Mouse (Mus musculus) thymus, postnatal 10 days (tissue): ENCODE measurements around the gene Atxn7l1.
A peak's percentile ranks its signal among the peaks of the same experiment; 100 is the strongest.
"Not testable (repeated sequence)": the region's sequence is repeated elsewhere in the genome, so short reads cannot be mapped to it uniquely, and the experiment has no call there.

ENCODE experiments used
- DNase-seq, 2 experiments: peaks; one replicate each; pipeline ENCODE4 v3.0.0; 2021; ENCODE audit warnings: low spot score in 2 of 2

Gene Atxn7l1

DNA sequence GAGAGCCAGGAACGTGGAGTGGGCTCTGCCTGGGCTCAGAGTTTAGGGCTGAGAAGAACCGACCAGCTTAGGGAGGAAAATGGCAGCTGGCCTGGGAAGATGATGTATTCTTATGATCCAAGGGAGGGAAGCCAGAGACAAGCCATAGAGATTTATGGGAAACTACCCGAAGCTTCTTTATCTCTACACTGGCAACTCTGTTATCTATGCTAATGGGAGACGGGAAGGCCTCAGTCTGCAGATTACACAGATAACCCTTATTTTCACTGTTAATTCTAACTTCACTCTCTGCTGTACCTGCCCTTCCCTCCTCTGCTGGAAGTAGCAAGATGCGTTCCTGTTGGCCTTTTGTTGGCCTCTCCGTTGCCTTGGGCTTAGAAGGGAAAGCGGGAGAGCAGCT lies 5.6 kb downstream of the Atxn7l1 start:
- DNase-seq: no peak

DNA sequence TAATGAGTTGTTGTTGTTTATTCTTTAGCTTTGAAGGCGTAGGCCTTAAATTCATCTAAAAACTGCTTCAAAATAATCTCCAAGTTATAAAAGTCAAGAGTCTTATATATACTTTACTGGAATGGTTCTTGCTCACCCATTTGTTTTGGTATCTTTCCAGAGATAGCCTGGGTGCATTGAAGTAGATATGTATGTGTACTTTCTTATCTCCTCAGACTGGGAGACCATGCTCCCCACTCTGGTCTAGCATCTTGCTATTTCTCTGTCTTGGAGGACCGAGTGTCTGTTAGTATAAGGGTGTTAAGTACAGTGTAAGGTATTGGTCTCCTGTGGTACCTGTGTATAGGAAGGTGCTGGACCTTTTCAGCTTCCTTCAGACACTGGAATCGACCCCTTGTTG lies 6.4 kb downstream of the Atxn7l1 start:
- no peak for DNase-seq

DNA sequence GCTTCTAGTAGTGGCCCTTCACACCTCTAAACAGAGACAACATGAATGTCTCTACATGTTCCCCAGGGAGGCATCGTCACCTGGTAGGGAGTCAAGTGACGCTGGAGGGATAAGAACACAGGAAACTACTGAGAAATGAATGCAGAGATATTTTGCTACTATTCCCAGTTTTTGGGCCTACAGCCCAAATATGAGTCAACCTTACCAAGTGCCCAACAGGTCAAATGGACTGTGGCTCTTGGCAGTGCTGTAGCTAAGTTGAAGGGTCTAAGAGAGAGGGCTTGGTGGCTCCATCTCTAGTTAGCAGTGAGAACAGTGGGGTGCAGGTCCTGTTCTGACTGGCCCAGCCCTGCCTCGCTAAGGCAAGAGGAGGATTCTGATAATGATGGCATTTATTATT lies 7.2 kb downstream of the Atxn7l1 start:
- DNase-seq: no peak

DNA sequence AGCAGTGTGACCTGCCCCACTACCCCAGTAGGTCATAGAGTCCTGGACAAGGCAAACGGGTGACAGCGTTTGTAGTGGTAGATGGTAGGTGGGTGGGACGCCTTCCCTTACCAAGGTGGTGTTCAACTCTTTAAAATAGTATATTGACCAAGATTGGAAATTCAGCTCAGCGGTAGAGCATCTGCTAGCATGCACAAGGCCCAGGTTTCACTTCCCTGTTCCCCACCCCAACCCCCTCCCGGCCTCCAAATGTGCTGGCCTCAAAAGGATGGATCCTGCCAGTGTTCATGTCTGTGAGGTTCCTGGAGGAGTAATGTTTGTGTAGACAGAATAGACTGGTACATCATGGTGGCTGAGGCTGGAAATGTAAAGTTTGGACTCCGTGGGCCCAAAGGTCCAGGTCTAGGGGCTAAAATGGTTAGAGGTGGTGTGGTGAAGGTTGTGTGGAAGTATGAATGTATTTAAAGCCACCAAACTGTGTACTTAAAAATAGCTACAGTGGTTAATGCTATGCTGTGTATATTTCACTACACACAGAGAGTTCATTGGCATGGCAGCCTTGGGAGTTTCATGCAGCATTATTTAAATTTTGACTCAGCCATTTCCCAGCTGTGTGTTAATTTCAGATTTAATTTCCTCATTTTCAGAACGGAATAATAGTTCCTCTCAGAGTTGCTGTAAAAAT lies 9.0 kb downstream of the Atxn7l1 start:
- no peak for DNase-seq

DNA sequence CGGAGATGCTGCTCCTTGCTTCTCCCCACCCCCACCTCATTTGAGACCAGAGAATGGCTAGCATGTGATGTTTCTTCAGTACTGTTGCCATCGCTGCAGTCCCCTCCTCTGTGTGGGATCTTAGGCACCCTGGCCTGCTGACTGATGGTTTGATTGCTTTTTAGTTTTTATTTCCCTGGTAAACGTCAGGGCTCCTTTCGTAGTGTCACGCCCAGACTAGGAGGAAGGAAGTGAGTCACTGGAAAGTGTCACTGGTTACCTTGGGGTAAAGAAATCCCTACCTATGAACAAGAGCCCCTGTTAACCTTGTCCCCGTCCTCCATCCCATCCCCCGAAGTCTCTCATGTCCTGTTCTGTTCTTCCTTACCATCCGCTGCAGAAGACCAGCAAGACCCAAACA lies 10.8 kb downstream of the Atxn7l1 start:
- no peak for DNase-seq

DNA sequence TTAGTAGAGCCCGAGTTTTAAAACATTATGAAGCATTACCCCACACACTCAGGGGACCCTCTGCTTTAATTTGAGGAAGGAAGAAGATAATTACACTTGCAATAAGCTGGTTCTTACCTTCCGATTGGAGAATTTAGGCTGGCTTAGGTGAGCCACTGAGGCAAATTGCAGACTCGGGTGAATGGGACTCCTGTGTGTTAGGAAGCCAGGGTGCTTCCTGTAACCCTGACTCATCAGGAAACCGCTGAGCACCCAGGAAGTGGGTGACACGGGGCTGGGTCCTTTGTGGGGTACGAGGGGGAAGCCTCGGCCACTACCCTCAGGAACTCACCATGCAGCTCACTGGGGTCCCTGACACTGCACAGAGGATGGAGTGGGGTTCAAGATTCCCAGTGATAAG lies 12.9 kb downstream of the Atxn7l1 start:
- DNase-seq: peak; percentile 49 to 58

DNA sequence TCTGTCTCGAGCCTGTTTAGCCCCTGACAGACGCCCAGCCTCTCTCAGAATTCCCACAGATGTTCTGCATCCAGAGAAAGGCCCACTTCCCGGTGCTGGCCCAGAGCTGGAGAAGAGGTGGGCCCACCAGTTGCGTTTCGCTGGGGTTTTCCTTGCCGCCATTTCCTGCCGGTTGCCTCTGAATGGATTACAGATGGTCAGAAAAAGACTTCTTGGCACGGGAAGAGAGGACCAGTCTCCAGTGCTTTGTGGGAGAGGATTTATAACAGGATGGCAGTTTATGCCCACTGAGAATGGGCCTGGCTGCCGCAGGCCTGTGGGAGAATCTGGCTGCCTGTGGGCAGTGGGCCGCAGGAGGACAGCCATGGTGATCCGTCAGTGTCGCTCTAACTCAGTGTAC lies 15.0 kb downstream of the Atxn7l1 start:
- DNase-seq: no peak

DNA sequence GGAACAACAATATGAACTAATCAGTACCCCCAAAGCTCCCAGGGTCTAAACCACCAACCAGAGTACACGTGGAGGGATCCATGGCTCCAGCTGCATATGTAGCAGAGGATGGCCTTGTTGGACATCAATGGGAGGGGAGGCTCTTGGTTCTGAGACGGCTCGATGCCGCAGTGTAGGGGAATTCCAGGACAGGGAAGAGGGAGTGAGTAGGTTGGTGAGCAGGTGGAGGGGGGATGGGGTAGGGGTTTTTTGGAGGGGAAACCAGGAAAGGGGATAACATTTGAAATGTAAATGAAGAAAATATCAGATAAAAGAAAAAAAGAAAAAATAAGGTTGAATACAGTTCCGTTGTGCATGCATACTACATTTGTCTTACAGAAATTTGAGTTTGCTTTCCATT lies 16.5 kb downstream of the Atxn7l1 start:
- not testable (repeated sequence) for DNase-seq

DNA sequence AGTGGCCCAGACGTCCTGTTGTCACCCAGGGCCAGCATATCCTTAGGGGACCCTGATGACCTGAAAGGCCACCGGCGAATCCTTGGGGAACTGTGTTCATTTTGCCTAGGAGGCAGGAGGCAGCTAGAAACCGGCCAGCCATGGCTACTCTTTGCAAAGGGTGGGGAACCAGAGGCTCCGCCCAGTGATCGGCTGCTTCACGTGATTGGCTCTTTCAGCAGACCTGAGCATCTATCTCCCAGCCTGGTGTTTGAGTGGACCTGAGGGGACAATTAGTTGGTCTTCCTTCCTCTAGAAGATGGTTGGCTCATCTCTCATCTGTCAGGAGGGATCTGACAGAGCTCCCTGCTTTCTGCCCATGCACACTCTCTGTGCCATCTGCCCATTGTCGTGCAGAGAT lies 19.2 kb downstream of the Atxn7l1 start:
- DNase-seq: no peak

DNA sequence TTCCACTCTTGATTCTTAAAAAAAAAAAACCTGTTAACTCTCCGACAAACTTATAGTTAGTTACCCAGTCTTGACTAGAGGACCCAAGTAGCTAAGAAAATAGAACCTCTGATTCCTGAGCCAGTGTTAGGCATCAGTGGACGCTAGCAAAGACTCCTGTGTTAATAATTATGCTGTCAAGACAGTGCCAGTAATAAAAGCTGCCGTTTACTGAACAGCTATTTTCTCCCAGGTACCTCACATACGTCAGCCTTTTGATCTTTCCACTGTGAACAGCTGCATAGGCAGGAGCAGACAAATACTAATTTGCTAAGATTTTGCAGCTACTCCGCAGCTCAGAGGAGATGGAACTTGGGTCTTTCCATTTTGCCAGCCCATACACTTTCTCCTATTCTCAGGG lies 20.1 kb downstream of the Atxn7l1 start:
- DNase-seq: no peak

DNA sequence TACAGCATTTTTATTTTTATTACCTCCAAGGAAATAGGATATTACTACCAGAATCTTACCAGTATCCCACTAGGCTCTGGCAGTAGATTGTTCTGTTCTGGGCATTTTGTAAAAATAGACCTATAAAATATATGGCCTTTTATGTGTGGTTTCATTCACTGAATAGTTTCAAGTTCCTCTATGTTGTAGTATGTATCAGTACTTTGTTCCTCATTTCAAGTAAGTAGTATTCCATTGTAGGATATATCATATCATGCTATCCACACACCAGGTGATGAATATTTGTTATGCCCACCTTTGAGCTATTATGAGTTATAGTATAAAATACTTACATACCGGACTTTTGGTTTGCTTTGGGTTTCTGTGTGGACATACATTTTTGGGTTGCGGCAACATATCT lies 21.0 kb downstream of the Atxn7l1 start:
- DNase-seq: no peak

DNA sequence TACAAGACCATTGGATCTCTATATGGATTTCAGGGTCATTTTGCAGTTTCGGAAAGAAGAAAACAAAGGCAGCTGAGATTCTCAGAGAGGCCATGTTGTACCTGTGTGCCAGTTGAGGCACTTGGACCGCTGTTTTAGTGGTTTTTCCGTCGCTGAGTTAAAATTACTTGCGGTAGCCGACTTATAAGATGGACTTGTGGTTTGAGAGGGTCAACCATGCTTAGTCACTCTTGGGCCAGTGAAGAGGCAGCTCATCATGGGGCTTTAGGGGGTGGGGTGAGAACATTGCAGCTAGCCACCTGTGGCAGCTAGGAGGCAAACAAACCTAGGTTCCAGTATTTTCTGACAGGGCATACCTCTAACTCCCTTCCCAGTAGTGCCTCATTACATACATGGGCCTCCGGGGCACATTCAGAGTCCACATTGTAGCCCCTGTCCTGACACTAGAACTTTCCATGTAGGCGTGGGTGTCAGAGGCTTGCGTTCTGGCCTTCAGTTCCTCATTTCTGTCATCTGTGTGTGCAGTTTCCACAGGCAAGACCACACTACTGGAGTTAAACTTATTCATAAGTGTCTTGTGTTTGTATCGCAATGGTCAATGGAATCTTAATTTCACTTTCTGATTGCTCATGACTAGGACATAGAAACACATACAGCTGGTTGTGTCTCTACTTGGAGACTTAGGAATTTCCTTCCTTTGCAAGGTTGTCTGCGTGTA lies 22.4 kb downstream of the Atxn7l1 start:
- no peak for DNase-seq

DNA sequence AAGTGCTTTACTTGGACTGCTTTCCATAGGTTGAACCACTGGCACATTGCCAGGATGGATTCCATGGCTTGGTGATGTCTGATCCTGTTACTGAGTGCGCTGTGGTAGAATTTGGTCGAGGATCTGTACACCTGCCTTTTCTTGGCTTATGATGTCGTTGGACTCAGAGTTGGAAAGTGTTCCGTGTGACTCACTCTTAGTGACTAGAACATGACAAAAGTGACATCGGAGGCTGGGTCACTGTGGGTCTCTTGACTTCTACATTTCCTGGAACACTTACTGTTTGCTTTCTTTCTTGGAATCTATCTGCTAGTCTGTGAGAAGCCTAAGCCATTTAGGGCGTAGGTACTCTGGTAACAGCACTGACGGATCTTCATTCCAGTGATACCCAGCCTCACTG lies 23.3 kb downstream of the Atxn7l1 start:
- DNase-seq: no peak

DNA sequence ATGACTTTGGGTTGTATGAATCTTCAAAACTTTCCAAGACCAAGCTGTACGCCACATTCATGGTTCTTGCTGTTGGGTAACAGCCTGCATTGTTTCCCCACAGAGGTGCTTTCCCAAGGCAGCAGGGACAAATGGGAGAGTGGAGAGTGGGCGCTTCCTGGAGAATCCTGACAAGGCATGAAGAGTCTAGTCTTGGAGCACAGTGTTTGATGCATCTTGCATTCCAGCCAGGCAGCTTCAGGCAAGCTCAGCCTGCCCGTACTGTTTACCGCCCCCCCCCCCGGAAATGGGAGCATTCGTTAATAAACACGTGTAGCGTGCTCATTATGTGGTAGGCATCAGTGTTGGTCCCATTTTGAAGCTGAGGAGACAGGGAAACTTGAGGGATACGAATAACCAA lies 25.4 kb downstream of the Atxn7l1 start:
- no peak for DNase-seq

DNA sequence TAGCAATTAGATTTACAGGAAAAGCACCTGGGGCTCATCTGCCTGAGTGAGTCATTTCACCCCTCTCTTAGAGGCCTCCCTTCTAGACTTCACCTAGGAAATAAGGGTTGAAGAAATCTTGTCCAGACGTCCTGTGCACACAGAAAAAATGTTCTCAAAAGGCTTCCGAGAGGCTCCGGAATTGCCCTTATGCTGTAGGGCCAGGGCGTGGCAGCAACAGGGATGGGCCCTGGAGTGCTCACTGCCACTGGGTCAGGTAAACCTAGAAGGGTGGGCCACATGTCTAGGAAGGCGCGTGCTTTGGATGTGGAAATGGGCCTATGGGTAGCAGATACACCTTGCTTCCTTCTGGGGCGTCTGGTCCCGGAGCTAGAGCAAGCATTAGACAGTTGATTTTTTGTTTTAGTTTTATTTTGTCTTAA lies 26.2 kb downstream of the Atxn7l1 start:
- DNase-seq: no peak

DNA sequence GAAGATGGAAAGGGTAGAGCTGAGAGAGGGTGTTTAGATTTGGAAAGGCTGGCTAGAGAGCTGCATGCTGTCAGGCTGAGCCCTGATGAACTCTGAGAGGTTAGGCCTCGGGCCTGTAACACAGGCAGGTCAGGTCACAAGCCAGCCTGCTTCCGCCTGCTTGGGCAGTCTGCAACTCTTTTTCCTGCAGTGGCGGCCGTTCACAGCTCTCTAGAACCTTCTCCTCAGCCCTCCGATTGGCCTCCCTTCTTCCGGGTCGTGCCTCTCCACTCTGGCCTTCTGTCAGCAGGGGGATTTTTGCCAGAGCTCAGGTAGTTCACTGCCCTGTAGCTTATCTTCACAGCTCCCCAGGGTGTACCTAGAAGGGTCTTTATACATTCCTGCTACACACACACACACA lies 26.7 kb downstream of the Atxn7l1 start:
- DNase-seq: no peak

DNA sequence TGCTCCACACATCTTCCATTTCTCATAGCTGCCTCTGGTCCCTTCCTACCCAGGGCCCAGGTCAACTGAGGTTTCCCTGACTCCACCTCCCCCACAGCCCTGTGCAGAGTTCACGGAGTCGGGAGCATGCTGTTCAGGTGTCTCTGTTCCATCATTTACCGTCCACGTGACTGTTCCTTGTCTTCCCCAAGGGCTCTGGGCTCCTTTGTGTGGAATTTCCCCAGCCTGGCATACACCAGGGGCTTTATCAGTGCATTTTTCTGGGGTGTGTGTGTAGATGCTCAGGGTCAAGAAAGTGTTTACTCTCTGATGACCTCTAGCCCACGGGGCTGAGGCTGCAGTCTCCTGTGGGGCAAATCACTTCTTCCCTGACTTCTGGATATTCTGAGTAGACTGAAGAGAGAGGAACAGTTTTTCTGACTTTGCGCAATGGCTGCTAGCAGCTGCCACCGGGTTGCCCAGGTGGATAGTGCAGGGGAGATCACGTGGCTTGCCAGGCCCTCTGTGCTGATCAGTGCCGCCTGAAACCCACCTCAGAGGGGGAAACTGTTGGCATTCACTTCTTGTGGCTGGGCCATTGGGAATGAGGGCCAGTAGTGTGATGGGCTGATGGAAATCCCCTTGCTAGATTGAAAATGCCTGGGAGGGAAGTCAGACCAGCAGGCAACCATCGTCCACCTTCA lies 27.3 kb downstream of the Atxn7l1 start:
- no peak for DNase-seq

DNA sequence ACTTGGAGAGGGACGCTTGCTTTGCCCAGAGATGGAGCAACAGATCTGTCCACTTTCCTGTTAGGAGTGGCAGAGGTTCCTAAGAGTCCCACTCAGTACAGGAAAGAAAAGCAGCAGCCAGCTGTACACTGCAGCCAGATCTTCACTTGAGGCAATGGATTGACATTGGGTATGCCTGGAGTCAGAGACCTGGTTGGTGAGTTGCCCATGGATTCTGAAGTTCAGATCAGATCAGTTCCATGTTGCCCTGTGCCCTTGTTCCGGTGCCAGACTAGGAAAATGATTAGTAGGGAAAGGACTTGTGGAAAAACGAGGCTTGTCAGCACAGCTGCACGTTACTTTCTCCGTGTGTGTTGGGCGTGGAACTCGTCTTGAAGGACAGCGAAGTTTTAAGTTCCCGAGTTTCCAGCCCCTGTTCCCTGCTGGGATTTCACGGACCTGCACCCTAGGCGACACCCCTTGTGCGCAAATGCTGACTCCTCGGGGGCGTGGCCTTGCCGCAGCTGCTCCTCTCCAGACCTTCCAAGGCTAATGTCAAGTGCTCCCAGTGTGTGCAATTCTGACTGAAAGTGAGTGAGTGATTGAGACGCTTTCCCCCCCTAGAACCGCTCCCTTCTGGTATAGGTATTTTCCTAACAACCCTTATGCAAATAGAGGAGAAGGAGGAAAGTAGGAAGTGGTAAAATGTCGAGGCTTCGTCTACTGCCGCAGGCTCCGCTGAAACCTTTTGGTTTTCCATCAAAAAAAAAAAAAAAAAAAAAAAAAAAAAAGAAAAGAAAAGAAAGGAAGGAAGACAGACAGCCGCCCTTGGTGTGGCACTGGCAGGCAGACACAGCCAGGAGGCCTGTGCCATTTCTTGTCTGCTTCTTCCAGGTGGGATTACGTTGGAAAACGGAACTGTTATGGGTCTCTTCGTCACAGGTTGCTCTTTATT lies 28.4 kb downstream of the Atxn7l1 start:
- peak in 1 of 2 experiments; percentile 14 for DNase-seq

DNA sequence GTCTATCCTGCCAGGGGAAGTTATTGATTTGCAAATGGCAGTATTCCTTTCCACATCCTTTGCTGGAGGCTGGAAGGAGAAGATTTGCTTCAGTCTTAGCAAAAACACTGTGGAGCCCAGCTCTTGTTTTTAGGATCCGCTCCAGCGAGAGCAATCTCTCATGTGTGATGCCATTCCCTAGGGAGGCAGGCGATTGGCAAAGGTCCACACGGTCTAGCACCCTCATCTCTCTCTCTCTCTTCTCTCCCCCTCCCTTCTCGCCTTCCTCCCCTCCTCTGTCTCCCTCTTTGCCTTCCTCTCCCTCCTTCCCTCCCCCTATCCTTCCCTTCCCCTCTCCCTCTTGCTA lies 29.0 kb downstream of the Atxn7l1 start:
- DNase-seq: no peak

DNA sequence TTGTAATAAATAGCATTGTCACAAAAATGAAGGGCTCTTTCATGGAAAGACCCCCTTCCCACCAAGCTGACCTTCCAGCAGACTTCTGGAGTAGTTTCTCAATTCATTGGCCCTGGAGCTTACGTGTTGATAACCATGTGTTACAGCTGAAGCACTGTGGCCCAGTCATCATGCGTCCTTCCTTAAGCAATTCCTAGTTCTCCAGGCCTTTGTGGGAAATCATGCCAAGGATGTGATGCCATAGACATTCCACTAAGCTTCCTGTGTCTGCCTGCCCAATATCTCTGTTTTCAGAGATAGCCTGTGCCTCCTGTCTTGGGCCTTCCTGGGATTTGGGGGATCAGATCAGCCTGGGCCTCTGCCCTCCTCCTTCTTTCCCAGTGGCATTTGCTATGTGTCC lies 32.9 kb downstream of the Atxn7l1 start:
- no peak for DNase-seq

DNA sequence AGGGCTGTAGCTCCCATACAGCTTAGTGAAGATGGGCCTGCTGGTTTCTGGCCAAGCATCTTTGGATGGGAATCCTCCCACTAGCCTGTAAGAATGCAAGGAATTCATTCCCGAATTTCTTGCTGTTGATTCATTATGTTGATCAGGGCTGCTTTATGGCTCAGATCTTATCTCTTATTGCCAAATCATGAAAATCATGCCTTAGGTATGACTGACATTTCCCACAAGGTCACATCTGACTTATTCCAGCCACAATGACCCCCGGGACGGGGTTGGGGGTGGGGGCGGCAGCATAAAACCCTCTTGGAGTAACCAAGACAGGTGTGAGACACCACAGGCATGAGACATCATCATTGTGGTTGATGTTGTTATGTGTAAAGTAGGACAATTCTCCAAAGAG lies 34.4 kb downstream of the Atxn7l1 start:
- DNase-seq: no peak
